Mouse (Mus musculus) myocyte (in vitro differentiated cells): ENCODE data around the gene Erich3.

ENCODE experiments used
- E2F4 ChIP-seq: IDR thresholded peaks from one replicate; pipeline ENCODE4 v1.6.1; 2011; ENCODE audit warnings: mild to moderate bottlenecking, control low read depth, moderate library complexity; ENCODE audit not compliant: insufficient read depth
- MAX ChIP-seq: IDR thresholded peaks from one replicate; pipeline ENCODE4 v1.6.1; 2011; ENCODE audit warnings: low read depth, mild to moderate bottlenecking, control low read depth
- MYOG ChIP-seq, 3 experiments: IDR thresholded peaks; one replicate each; pipeline ENCODE4 v1.6.1; 2011; ENCODE audit warnings: control low read depth in 2 of 3, low read depth in 2 of 3, mild to moderate bottlenecking in 2 of 3; ENCODE audit not compliant: insufficient read length in 2 of 3, control insufficient read depth in 1 of 3, insufficient read depth in 1 of 3
- POLR2A ChIP-seq: IDR thresholded peaks from one replicate; pipeline ENCODE4 v1.6.1; 2011; ENCODE audit warnings: low read depth, mild to moderate bottlenecking, control low read depth, moderate library complexity; ENCODE audit not compliant: insufficient read length
- TCF12 ChIP-seq: IDR thresholded peaks from one replicate; pipeline ENCODE4 v1.6.1; 2011; ENCODE audit warnings: mild to moderate bottlenecking, control low read depth; ENCODE audit not compliant: poor library complexity, insufficient read depth, severe bottlenecking
- USF1 ChIP-seq: IDR thresholded peaks from one replicate; pipeline ENCODE4 v1.6.1; 2011; ENCODE audit warnings: low read depth, mild to moderate bottlenecking, control low read depth, moderate library complexity

DNA sequence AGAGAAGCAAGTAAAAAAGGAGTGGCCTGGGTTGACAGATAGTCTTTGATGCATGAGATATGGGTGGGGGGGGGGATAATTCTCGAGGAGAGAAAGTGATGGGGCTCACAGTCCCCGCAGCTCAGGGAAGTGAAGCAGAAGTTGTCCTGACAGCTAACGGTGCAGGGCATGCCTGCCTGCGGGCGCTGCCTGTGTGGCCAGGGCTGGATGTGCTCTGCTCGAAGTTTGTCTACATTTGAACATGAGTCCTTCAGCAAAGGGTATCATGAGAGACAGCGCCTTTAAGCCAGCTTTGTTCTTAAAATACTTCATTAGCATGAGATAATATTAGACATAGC, 16.2 kb upstream of the Erich3 start:
- TF ChIP-seq MAX (no peak), POLR2A (no peak), USF1 (no peak), TCF12 (no peak), E2F4 (no peak), MYOG (IDR thresholded peaks at IDR 0.05; ENCODE audit: control insufficient read depth in 1 of 3, insufficient read depth in 1 of 3, insufficient read length in 2 of 3, low read depth in 2 of 3) (no peak)
